Mouse (Mus musculus) hindbrain, embryonic 12.5 days (tissue): ENCODE data around the gene Otulin. TPM values are rescaled to one million over a fixed set of nuclear protein-coding genes. Genes with fewer than 3 reads are reported as not detected.
A peak's percentile ranks its signal among the peaks of the same experiment; 100 is the strongest.

Experiments used
- ATAC-seq: fragments of 200-750 bp; cut with Nextera tagmentation; 2 replicates; pipeline ENCODE4 v1.8.0; 2017; ENCODE audit warnings: moderate TSS enrichment; ENCODE audit not compliant: low FRiP score
- H3K27ac ChIP-seq: fragments of 300-500 bp; sonication (generic); 2 replicates; pipeline ENCODE4 v1.5.1; 2016; ENCODE audit warnings: mild to moderate bottlenecking
- H3K27me3 ChIP-seq: fragments of 300-500 bp; sonication (generic); 2 replicates; pipeline ENCODE4 v1.6.1; 2016; ENCODE audit warnings: mild to moderate bottlenecking
- H3K36me3 ChIP-seq: fragments of 300-500 bp; sonication (generic); 2 replicates; pipeline ENCODE4 v1.6.1; 2016; ENCODE audit warnings: mild to moderate bottlenecking
- H3K4me1 ChIP-seq: fragments of 300-500 bp; sonication (generic); 2 replicates; pipeline ENCODE4 v1.6.1; 2016
- H3K4me2 ChIP-seq: fragments of 300-500 bp; sonication (generic); replicated peaks from 2 replicates; pipeline ENCODE4 v1.6.1; 2016; ENCODE audit warnings: mild to moderate bottlenecking
- H3K4me3 ChIP-seq: fragments of 300-500 bp; sonication (generic); 2 replicates; pipeline ENCODE4 v1.5.1; 2016; ENCODE audit warnings: mild to moderate bottlenecking
- H3K9ac ChIP-seq: fragments of 300-500 bp; sonication (generic); 2 replicates; pipeline ENCODE4 v1.6.1; 2016; ENCODE audit warnings: mild to moderate bottlenecking, moderate library complexity
- H3K9me3 ChIP-seq: fragments of 300-500 bp; sonication (generic); replicated peaks from 2 replicates; pipeline ENCODE4 v1.6.1; 2016; ENCODE audit warnings: mild to moderate bottlenecking
- WGBS: fragments of 180-500 bp; shearing (Covaris S2); methylation state at CpG from one replicate; pipeline ENCODE4 v1.1.7; 2016; 5-methylcytosine and 5-hydroxymethylcytosine counted together
- polyA plus RNA-seq: library from polyadenylated mRNA; unstranded; fragments of >200 nt; fragmentation: Nextera tagmentation; extraction: Ambion mirVana; gene quantifications from 2 replicates; pipeline ENCODE4 v1.2.1, GENCODE M21; 2016

Gene Otulin
- polyA plus RNA-seq, 1 experiment from 2014 or later: 29.7 TPM

DNA sequence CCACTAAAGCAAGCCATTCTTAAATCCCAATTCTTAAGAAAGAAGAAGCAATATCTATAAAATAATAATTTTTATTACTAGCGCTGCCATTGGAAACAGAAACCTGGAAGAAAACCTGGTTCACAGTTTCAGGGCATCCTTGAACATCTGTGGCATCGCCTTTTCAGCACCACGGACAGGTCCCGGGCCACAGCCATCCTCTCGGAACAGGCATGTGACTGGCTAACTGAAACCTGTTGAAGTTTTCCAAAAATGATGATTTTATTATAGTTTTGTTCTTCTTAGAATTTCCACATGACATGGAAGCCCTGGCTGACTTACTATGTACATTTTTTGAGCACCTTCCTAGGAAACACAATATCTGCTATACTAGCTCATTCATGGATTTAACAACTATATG is 24.5 kb upstream of the Otulin start:
- 18% methylated on average over 5 of the region's 5 CpGs for WGBS
- ATAC-seq: no peak
- no peak overlapping the region for H3K4me3 ChIP-seq
- no peaks in the 10 kb centered on the region for H3K4me1 ChIP-seq
- no peak overlapping the region for H3K4me2 ChIP-seq
- no peaks in the 10 kb centered on the region for H3K9me3 ChIP-seq
- H3K36me3 ChIP-seq: no peaks in the 10 kb centered on the region
- no peaks in the 10 kb centered on the region for H3K27me3 ChIP-seq
- no peak overlapping the region for H3K9ac ChIP-seq
- H3K27ac ChIP-seq: no peak overlapping the region

DNA sequence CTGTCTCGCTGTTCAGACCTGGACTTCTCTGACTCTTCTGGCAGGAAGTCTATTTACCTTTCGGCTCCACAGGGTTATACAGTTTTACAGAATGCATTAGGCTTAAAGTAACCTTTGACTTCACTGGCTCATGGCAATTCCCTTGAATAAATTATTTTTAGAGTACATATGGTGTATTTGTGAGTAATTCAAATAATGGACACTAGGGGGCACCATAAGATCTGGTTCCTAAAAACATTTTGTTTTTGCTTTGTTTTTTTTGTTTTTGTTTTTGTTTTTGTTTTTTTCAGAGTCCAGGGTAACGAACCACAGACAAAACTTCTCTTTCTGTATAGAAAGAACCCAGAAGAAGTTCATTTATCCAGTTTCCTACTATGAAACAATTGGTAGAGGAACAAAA is 17.2 kb upstream of the Otulin start:
- Histone ChIP-seq H3K4me1 (no peaks in the 10 kb centered on the region), H3K4me2 (no peak overlapping the region), H3K36me3 (no peaks in the 10 kb centered on the region), H3K9me3 (no peaks in the 10 kb centered on the region), H3K27me3 (no peaks in the 10 kb centered on the region), H3K27ac (no peak overlapping the region), H3K9ac (no peak overlapping the region), H3K4me3 (no peak overlapping the region)
- ATAC-seq: no peak
- WGBS: 48% methylated on average over 3 of the region's 3 CpGs

DNA sequence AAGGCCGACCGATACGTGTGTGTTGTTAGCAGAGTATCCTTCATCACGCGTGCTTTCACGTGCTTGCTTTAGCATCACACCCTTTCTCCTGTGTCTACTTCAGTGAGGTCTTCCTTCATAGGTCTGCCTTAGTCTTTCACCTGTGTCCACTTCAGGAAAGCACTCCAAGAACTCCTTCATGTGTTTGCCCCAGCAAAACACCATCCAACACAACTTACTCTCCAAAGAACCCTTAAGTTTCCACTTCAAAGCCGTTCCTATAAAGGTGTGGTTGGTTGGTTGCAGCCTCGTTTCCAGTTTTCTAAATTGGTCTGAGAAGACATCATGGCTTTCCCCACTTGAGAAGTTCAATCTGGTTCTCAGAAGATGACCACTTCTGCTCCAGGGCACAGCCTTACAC is 16.2 kb upstream of the Otulin start:
- H3K4me2 ChIP-seq: no peak overlapping the region
- H3K9me3 ChIP-seq: no peaks in the 10 kb centered on the region
- ATAC-seq: no peak
- no peak overlapping the region for H3K27ac ChIP-seq
- no peaks in the 10 kb centered on the region for H3K27me3 ChIP-seq
- H3K4me3 ChIP-seq: no peak overlapping the region
- H3K4me1 ChIP-seq: no peaks in the 10 kb centered on the region
- 91% methylated on average over 8 of the region's 8 CpGs for WGBS
- no peak overlapping the region for H3K9ac ChIP-seq
- no peaks in the 10 kb centered on the region for H3K36me3 ChIP-seq

DNA sequence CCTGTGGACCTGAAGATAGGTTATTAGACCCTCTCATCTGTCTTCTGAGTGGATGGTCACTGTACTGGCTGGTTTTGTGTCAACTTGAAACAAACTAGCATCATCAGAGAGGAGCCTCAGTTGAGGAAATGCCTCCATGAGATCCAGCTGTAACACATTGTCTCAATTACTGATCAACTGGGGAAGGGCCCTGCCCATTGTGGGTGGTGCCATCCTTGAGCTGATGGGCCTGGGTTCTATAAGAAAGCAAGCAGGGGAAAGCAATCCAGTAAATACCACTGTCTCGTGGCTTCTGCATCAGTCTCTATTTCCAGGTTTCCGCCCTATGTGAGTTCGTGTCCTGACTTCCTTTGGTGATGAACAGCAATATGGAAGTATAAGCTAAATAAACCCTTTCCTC is 14.8 kb upstream of the Otulin start:
- H3K4me3 ChIP-seq: no peak overlapping the region
- ATAC-seq: no peak
- H3K27ac ChIP-seq: no peak overlapping the region
- no peaks in the 10 kb centered on the region for H3K9me3 ChIP-seq
- no peak overlapping the region for H3K4me2 ChIP-seq
- no peak overlapping the region for H3K9ac ChIP-seq
- no peaks in the 10 kb centered on the region for H3K4me1 ChIP-seq
- no peaks in the 10 kb centered on the region for H3K36me3 ChIP-seq
- H3K27me3 ChIP-seq: no peaks in the 10 kb centered on the region
- 89% methylated on average over 3 of the region's 3 CpGs for WGBS

DNA sequence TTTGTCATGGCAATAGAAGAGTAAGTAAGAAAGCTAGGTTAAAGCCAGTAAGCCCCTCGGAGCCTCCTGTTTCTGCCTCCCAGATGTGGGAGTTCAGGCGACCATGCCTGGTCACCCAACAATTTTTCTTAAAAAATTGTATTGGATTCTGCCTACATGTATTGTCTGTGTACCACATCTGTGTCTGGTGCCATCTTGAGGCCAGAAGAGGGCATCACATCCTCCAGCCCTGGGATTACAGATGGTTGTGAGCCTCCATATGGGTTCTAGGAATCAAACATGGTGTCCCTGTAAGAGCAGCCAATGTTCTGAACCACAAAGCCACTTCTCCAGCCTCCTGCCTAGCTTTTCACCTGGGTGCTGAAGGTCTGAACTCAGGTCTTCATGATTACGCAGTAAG is 12.4 kb upstream of the Otulin start:
- no peak overlapping the region for H3K27ac ChIP-seq
- no peaks in the 10 kb centered on the region for H3K9me3 ChIP-seq
- H3K4me2 ChIP-seq: no peak overlapping the region
- no peak overlapping the region for H3K4me3 ChIP-seq
- WGBS: 90% methylated on average over 3 of the region's 3 CpGs
- no peak overlapping the region for H3K9ac ChIP-seq
- ATAC-seq: no peak
- no peaks in the 10 kb centered on the region for H3K27me3 ChIP-seq
- H3K36me3 ChIP-seq: no peaks in the 10 kb centered on the region
- H3K4me1 ChIP-seq: no peaks in the 10 kb centered on the region

DNA sequence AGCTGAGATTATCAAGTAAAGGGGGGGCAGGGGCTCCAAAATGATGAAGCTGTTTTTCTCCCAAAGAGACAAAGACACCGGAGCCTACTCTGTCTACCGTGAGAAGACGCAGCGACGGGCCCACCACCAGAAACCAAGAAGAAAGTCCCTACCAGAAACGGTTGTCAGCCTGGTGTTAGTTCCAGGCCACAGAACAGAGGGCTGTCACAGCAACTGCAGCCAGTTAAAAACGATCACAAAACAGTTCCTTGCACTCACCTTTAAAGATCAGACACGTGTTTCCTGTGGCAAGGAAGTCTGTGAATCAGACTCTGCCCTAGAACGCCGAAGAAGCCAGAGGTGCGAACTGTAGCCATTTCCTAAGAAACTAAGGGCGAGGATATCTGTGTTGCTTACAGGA is 10.7 kb upstream of the Otulin start:
- ATAC-seq: no peak
- 71% methylated on average over 12 of the region's 12 CpGs for WGBS
- H3K4me2 ChIP-seq: no peak overlapping the region
- no peak overlapping the region for H3K27ac ChIP-seq
- no peak overlapping the region for H3K9ac ChIP-seq
- H3K27me3 ChIP-seq: no peaks in the 10 kb centered on the region
- H3K4me3 ChIP-seq: no peak overlapping the region
- no peaks in the 10 kb centered on the region for H3K36me3 ChIP-seq
- H3K9me3 ChIP-seq: no peaks in the 10 kb centered on the region
- no peaks in the 10 kb centered on the region for H3K4me1 ChIP-seq

DNA sequence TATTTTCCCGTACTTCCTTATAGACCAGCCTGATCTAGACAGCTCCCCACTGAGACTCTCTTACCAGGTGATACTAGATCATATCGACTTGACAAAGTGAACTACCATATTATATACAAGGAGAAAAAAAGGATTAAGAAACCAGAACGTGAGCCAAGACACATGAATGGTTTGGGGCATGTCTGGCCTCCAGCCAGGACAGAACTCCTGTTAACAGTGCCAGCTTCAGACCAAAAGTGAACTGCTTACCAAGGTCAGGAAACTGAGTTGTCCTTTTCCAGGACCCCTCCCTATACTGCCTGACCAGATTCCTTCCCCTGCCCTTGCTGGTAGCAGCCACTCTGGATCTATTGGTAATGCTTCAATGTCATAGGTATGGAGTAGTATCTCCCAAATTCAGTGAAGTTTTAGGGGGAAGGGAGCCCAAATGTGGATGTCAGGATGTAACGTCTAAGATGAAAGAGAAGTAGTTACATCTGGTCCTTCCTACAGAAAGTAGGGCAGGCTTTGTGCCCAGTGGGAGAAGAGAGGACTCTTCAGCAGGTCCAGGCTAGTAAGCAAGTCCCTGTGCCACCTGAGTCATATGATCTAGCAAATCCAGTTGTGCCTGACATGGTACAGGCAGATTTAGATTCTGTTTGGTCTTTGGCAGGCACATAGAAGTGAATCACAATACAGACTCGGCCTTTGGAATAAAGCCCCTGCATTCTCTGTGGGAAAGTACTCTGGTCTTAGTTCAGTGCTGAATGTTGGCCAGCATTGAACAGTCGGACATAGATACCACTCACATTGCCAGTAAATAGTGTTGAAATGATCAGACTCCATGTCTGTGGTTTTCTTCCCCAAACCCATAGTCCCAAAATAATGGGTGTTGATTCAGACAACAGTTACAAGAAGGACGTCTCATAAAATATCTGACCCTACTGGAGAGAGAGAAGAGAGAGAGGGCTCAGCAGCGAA is 3.7 kb upstream of the Otulin start:
- H3K36me3 ChIP-seq: no peaks in the 10 kb centered on the region
- no peak overlapping the region for H3K9ac ChIP-seq
- no peaks in the 10 kb centered on the region for H3K9me3 ChIP-seq
- H3K27me3 ChIP-seq: no peaks in the 10 kb centered on the region
- H3K27ac ChIP-seq: no peak overlapping the region
- 84% methylated on average over 8 of the region's 8 CpGs for WGBS
- peaks cover 11% of the 10 kb centered on the region for H3K4me1 ChIP-seq
- ATAC-seq: no peak
- H3K4me3 ChIP-seq: no peak overlapping the region
- no peak overlapping the region for H3K4me2 ChIP-seq

DNA sequence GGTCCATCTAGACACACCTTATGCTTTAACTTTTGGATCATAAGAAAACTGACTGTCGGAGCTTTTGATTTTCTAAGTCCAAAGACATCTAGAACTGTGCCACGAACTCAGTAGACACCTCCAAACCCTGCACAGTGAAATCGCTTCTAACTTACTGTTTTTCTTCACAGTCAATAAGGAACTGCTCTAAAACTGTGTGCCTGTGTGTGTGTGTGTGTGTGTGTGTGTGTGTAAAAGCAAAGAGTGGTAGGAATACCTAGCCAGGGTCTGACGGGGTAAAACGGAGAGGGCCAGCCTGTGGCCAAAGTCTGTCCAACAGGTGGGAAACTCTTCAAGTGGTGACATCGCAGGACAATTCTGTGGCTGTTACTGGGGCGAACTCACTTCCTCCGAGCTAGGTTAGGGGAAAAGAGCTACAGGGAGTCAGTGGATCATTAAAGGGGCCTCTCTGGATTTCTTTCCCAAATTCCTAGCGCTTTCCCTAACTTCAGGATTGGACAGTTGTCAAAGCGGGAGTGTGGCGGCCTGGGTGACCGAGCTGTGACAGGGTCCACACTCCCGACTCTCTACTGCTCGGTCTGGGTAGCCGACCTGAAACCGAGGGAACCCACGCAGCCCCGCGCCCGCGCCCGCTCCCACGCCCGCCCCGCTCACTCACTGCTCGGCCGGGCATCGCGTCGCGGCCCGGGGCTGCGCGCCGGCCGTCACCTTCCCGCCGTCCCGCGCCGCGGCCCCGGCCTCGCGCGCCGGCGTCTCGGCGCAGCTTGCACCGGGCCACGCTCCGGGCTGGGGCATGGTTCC is 493 bp downstream of the Otulin start:
- Histone ChIP-seq H3K9me3 (no peaks in the 10 kb centered on the region), H3K4me3 (peak overlapping the region; percentile 89), H3K36me3 (peaks cover 9% of the 10 kb centered on the region; the same call in 1 of the 2 replicates), H3K27ac (0 out of 2 replicates have a peak overlapping the region, but pooled peaks have one; percentile 52), H3K27me3 (no peaks in the 10 kb centered on the region), H3K4me1 (peaks cover 17% of the 10 kb centered on the region), H3K9ac (peak overlapping the region; percentile 83), H3K4me2 (peak overlapping the region; percentile 82)
- WGBS: 5% methylated on average over 36 of the region's 53 CpGs
- peak; percentile 85 for ATAC-seq

DNA sequence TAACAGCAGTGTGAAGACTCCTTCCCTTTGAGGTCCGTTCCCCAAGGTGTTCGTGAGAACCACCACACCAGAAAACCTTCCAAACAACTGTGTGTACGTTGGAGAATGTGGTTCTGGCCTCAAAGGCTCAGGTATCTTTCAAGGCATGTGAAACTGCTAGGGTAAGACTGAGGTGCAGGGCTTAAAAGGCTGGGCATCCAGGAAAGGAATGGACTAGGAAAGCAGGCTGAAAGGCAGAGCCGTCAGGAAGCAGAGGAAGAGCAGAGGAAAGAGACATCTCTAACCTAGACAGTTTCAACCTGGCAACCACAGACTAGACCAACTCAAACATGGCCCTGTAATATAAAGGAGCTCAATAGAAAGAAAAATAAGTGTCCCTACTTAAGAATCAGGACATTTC is 1.4 kb downstream of the Otulin start:
- H3K4me3 ChIP-seq: no peak overlapping the region
- H3K4me1 ChIP-seq: peaks cover 17% of the 10 kb centered on the region
- ATAC-seq: no peak
- WGBS: 86% methylated on average over 4 of the region's 4 CpGs
- peaks cover 9% of the 10 kb centered on the region; the same call in 1 of the 2 replicates for H3K36me3 ChIP-seq
- H3K27me3 ChIP-seq: no peaks in the 10 kb centered on the region
- no peak overlapping the region for H3K27ac ChIP-seq
- 0 out of 2 replicates have a peak overlapping the region, but pooled peaks have one; percentile 6 for H3K9ac ChIP-seq
- H3K9me3 ChIP-seq: no peaks in the 10 kb centered on the region
- peak overlapping the region; percentile 82; the same call in 1 of the 2 replicates for H3K4me2 ChIP-seq

DNA sequence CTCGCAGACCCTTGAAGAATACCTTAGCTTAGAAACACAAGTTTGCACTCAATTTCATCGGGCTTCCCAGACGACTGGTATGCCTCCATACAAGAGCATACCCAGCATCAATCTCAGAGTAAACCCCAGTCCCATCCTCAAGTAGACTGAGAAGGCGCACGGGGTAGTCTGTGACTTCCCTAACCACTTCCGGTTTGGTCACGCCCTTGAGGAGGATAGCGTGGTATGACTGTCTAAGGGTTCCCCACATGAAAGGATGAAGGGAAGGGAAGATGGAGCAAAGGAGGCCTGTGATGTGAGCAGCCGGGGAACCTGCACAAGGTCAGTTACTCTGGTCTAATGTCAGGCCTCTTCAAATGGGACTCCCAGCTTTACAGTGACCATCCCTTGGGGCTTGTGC is 2.7 kb downstream of the Otulin start:
- H3K27me3 ChIP-seq: no peaks in the 10 kb centered on the region
- 90% methylated on average over 9 of the region's 9 CpGs for WGBS
- H3K4me3 ChIP-seq: no peak overlapping the region
- no peaks in the 10 kb centered on the region for H3K9me3 ChIP-seq
- peaks cover 17% of the 10 kb centered on the region for H3K4me1 ChIP-seq
- no peak overlapping the region for H3K4me2 ChIP-seq
- no peak overlapping the region for H3K27ac ChIP-seq
- peaks cover 14% of the 10 kb centered on the region; the same call in 1 of the 2 replicates for H3K36me3 ChIP-seq
- ATAC-seq: no peak
- H3K9ac ChIP-seq: no peak overlapping the region

DNA sequence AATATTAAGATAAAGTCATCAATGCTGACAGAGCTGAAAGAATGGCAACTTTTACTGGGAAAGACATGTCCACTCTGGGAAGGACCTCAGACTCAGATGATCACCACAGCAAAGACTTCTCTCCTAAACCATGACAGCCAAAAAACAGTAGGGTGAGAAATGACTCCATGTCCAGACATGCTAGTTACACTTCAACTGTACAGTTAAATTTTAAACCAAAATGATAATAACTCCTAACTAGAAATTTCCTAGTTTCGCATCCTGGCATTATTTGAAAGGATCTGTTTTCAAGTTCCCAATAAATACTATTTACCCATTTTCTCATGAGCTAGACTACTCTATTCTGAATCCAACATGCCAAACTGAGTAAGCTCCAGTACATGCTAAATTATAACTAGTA is 4.2 kb downstream of the Otulin start:
- Histone ChIP-seq H3K4me1 (peaks cover 17% of the 10 kb centered on the region), H3K27me3 (no peaks in the 10 kb centered on the region), H3K36me3 (peaks cover 21% of the 10 kb centered on the region; the same call in 1 of the 2 replicates), H3K9ac (no peak overlapping the region), H3K9me3 (no peaks in the 10 kb centered on the region), H3K27ac (no peak overlapping the region), H3K4me2 (no peak overlapping the region), H3K4me3 (no peak overlapping the region)
- ATAC-seq: no peak
- 97% methylated on average over 1 of the region's 1 CpGs for WGBS

DNA sequence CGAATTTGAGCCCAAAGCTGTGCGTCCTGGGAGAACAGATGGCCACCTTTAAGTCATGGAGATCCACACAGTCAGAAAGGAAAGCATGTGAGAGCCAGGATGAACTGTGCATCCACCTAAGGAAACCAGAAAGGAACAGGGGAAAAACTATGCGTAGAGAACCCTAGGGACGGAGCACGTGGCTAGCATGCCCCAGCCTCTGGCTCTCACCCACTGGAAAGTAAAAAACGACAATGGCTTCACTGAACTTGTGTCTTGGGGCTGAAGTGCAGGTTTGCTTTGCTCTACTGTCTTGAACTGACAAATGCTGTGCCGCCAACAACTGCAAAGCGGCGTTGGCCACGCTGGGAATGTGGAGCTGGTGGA is 4.6 kb downstream of the Otulin start:
- ATAC-seq: no peak
- no peak overlapping the region for H3K4me3 ChIP-seq
- peaks cover 14% of the 10 kb centered on the region for H3K4me1 ChIP-seq

More for the DNA sequence above, 4.6 kb downstream of the Otulin start:
- H3K9ac ChIP-seq: no peak overlapping the region
- WGBS: 87% methylated on average over 10 of the region's 10 CpGs
- H3K4me2 ChIP-seq: no peak overlapping the region
- no peaks in the 10 kb centered on the region for H3K27me3 ChIP-seq
- H3K36me3 ChIP-seq: peaks cover 26% of the 10 kb centered on the region; the same call in 1 of the 2 replicates
- H3K27ac ChIP-seq: no peak overlapping the region
- H3K9me3 ChIP-seq: no peaks in the 10 kb centered on the region
